Mouse (Mus musculus): Measurements from ENCODE around the gene Adgrb3.

GRCm38 (mm10) chr1:25229245-25229750 is 600.2 kb downstream of the Adgrb3 start:
- no peak for TF ChIP-seq POLR2A (IDR thresholded peaks at IDR 0.05; ENCODE audit: low read depth, low read length)
- TF ChIP-seq CTCF (IDR thresholded peaks at IDR 0.05; ENCODE audit: extremely low read depth, insufficient read depth, insufficient read length, insufficient replicate concordance): no peak
